Mouse (Mus musculus) adrenal gland, adult 2 months (tissue): ENCODE measurements at regions not wholly inside any gene's neighbourhood (a gene's known extent, or its start where the extent isn't known, plus 50 kb on each side); places are given as distances from the start of the nearest gene placed in this dataset.

ENCODE experiments used
- DNase-seq: peaks from one replicate; pipeline ENCODE4 v3.0.0; 2021

DNA sequence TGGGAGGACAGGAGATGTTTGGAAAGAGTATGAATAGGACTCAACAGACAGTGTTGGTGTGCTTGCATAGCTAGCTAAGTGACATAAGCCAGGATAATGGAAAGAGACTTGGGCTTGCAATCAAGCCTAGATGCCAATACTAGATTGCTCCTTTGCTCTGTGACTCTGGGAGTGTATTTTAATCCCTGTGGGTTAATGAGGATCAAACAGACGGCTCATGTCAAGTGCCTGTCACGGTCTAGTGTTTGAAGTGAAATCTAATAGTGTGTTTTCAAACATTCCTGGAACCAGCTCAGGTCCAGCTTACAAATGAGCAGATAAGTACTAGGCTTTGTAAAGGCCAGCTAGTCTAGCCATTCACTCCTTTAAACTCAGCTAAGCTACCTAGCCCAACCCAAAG, 64.1 kb upstream of the Ranbp3l start:
- no peak for DNase-seq

DNA sequence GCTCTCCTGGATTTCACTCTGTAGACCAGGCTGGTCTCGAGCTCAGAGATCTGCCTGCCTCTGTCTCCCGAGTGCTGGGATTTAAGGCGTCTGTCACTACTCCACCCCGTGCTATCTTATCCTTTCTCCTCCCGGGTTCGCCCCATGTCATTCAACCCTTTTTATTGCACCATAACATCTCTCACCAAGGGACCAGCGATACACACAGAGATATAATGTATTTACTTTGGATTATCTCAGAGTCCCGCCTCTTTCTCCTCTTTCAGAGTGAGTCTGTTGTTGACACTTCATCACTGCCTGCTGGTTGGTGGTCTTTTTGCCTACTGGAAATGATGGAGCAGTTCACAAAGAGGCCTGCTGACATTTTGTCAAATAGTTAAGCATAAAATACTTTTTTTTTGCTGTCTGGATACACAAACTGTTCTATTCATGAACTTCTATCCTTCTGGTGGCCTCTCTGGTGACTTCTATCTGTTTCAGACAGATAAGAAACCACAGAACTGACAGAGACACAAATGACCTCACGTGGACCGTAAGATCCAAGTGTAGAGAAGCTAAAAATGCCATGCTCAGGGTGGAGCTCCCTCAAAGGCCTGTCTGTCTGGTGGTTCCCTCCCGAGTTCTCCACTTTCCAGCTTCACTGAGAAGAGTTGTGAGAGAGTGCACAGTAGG, 70.1 kb upstream of the Ranbp3l start:
- no peak for DNase-seq

DNA sequence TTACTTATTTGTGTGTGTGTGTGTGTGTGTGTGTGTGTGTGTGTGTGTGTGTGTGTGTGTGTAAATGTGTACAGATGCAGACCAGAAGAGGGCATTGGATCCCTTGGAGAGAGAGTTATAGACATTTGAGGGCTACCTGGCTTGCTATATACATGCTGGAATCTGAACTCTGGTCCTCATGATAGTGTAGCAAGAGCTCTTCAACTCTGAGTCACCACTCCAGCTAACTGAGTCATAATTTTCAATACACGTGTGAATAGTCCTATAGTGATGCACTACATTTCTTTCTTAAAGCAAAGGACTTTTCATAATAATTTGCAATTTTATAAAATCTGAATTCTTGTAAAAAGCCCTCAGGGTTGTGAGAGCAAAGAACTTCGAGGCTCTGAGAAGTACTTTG, 70.9 kb upstream of the Ranbp3l start:
- no peak for DNase-seq

DNA sequence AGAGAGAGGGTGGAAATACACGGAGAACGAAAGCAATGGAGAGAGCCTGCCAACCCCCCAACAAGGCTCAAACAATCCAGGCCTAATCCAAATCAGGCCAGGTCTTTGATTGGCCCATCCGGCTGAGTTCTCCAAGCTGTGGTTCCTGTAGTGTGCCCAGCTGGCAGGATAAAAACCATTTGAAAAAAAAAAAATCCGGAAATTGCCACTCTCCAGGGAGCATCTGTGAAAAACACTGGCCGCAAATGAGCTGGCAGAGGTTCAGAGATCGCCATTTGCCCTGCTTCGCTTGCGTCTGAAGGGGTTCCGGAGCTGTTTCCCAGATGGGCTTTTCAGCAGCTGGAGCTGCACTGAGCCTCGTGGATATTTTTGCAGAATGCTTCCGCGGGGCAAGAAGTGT, 71.4 kb upstream of the Ranbp3l start:
- DNase-seq, result no peak

DNA sequence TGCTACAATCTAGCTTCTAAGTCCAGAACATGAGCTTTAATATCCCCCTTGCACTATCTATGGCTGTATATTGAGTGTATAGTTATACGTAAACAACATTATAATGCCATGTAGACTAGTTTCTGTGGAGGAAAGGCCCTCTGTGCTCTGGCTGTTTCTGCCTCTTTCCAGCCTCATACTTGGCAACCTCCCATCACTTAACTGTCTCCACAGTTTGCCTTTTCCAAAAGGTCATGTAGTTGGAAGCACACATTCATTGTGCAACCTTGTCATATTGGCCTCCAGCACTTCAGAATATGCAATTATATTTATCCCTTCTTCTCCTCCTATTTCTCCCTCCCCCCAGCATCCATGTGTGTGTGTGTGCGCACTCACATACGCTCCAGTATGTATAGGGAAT, 82.2 kb upstream of the Ranbp3l start:
- peak; percentile 17 for DNase-seq

DNA sequence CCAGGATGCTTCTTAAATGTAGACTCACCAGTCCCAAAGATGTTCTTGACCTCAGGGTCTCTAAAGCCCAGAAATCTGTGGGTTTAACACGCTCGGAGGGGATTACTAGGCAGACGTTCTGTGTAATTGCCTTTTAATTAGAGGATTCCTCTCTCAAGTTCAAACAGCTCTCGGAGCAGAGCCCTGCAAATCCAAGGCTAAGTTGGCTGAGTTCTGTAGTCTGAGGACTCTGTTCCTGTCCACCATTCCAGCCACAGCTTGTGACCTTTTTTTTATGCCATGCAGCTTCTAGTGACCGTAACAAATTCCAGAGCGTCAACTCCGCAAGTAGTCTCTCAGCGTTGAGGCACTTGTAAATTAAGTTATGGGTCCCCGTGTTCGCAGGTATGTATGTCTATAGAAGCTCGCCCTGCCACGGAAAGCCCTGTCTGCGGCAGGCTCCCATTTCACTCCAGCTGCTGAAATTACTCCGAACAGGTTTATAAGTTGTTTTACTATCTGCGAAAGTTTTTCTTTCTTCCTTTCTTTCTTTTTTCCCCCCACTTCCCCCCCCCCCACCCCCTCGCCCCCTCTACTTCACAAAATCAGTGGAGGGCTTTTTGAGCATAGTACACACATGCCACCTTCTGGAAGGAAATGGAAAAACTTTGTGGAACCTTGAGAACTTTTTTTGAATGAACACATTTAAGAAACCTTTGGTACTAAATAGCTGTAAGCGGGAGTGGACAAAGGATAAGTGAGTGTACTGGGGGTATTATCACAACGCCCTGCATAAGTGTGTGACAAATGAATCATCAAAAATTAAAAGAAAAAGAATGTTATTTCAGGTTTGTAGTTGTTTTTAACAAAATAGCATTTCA, 82.9 kb upstream of the Ranbp3l start:
- DNase-seq, result no peak

DNA sequence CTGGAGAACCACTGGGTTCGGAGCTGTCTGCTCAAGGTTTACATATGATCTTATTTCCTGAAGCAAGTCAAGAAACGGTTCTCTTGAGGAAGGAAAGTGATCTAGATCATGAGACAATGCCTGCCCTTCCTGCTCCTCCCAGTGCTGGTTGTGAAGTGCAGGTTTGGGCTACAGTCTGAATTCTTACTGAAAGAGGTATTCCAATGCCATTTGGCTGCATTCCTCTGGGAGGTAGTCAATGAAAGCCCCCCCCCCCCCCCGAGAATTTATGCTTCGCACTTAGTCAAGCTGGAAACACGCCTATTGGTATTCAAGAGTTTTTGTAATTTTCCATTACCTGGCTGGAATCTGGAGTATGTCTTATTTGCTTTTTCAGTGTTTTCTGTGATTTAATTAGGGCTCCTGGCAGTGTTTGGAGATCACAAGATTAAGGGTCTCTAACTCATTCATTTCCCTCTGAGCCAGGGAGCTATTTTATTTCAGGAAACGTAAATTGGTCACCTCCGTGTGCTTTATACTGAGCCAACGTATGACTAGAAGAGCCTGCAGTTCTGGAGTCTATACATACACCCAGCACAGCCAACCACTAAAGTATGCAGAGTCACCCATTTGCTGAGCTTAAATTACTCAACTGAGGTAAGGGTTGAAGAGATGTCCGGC, 84.7 kb upstream of the Ranbp3l start:
- no peak for DNase-seq

DNA sequence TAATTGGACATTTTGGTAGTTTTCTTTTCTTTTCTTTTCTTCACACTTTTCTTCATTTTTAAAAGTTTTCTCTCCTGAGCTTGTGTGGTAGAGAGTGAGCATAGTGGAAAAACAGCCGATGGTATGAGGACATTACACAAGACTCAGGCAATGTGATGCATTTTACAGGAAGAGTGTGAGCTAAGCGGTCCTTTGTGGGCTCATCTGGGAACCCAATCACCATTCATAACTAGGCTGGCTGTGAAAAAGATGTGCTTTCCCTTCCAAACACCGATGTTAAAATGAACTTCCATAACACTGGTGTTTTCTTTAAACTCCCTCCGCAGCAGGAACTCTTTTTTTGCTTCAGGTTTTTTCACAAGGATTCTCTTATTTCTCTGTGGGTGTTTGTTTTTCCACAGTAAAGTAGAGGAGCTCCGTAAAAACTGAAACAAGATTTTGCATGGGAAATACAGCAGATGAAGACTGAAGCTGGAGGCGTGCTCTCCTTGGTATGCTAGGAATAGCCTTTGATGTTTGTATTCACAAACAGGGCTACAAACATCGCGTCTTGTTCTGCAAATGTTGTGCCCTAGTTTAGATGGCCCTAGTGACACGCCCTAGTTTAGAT, 92.8 kb upstream of the Ranbp3l start:
- no peak for DNase-seq

DNA sequence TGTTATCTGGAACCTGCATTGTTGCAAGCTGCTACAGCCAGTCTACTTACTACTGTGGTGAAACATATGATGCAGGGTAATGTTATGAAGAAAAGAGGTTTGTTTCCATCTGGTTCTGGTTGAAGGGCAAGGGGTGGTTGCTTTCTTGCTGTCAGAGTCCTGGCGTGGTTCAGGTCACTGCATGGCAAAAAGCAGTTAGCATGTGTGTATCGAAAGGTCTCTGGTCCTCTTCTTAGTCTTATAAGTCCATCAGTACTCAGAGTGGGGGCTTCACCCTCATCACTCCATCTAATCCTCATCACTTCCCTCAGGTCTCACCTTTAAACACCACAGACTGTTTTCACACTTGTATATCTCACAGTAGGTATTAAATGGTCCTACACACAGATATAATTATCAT, 99.7 kb upstream of the Ranbp3l start:
- DNase-seq, result no peak

DNA sequence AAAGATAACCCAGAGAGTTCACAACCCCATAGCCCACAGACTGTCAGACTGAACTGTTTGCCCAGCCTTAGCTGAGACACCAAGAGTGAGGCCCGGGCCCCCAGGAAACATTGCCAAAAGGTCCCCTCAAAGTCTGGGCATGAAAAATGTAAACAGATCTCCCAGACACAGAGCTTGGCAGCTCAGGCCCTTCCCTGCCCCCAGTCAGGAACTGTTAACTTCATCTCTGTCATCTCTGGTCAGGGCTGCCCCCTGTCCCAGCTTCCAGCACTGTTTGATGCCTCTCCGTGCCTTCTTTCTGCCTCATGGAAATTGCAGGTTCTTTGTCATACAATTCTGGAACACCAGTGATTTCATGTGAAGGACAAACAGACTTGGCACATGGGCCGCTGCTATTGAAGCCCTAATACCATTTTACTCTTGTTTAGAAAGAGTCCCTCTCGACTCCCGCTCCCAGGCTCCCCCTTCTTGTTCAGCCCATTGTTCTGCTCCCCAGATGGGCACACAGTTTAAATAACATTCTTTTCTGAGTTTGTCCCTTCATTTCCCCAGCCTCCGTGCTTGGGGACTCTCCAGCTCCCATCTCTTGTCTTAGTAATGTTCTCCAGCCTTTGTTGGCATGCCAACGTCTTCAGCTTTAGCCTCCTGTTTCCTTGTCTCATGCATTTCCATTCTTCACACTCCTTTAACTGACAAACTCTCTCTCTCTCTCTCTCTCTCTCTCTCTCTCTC, 100.4 kb upstream of the Ranbp3l start:
- no peak for DNase-seq

DNA sequence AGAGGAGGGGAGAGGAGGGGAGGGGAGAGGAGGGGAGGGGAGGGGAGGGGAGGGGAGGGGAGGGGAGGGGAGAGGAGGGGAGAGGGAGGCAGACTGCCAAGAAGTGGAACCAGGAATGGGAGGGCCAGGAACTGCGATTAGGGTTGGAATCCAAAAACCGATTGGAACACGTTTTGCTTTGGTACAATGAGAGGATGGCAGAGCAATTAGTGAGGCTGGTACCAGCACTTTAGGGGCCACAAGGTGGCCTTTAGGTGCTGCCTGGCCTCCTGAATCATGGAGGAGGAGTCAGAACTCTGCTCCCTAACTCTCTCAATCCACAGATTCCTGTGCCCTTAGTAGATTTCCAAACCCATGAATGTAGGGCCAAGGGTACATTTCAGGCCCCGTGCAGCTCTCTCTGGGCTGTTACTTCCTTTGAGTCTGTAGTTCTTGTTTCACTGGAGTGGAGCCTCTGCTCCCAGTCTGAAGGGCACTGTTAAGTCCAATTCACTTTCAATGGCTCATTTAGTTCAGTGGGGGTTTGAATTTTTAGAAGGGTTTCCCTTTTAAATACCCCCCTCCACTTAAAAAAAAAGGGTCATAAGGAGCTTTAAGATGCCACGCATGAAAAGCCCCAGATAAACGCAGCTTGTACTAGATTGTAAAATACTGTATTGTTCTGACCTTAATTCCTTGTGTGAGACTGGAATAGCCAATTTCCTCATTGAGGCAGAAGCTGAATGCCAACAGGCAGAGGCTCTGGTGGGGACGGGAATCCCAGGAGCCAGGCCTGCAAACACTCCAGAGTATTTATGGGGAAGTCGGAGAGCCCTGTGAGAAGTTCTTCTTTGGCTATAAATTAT, 102.4 kb upstream of the Ranbp3l start:
- no peak for DNase-seq

DNA sequence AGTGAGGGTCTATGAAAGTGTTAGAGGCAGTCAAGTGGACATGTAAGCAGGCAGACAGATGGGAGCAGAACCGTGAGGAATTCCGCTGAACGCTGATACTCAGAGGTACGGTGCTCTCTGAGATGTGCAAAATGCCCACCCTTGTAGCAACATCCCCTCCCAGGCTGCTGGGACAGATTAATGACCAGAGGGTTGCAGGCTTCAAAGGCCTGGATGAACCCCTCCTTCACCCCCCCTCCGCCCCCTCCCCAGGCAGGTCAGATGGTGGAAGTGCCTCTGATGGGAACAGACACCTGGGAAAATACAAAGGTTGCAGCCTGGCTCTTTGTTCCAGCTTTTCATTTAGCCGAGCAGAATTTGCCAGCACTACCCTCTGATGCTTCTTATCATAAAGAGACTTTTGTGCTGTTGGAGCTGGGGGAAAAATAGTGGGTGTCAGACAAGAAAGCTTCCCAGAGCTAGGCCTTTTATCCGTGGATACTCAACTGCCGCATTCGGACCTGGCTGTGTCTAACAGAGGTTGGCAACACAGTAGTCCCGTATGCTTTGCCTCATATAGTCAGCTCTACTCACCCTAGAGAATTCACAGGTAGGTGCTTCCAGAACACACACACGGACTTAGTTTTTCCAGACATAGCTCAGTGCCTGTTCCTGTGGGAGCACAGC, 111.2 kb upstream of the Ranbp3l start:
- no peak for DNase-seq

DNA sequence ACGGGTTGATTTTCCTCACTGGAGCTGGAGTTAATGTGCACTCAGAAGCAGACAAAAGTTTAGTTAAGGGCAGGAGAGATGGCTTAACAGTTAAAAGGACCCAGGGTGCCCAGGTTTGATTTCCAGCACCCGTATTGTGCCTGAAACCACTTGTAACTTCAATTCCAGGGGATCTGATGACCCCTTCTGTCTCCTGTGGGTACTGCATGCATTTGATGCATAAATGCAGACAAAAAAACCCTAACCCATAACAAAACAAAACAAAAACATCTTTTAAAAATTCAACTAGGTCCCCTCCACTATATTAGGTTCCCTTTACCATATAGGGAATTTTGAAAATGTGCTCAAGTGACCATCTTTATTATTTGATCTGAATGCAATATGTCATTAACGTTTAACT, 112.2 kb upstream of the Ranbp3l start:
- no peak for DNase-seq

DNA sequence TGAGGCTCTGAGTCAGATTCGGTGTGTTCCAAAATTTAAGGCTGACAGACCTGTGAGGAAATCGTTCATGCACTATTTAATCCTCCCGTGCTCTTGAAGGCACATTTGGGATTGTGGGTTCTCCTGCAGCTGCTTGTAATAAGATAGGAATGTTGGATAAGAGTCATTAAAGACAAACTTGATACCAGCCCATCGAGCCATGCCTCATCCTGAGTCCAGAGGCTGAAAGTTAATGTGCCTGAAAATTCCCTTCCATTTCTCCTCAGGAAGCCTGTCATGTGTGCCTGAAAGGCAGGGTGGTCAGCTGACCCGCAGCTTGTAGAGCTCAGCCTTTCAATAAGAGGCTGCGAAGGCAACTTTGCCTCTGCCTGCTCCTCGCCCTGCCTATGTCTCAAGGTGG, 113.4 kb upstream of the Ranbp3l start:
- no peak for DNase-seq

DNA sequence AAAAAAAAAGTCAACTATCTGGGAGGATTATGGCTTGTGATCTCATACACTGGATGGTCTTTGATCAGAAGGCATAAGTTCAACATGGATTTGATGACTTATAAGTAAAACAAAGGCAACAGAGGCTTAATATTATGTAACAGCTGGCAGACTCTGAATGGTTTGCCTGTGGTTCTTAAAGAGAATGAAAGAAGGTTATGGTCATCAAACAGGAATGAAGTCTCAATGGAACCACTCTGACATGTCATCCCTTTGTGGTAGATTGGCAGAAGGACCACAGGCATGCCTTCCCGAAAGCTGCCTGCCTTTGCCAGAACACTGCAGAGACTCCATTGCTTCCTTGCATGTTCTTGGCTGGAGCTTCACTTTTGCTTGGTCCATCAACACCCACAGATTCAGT, 116.8 kb upstream of the Ranbp3l start:
- no peak for DNase-seq

DNA sequence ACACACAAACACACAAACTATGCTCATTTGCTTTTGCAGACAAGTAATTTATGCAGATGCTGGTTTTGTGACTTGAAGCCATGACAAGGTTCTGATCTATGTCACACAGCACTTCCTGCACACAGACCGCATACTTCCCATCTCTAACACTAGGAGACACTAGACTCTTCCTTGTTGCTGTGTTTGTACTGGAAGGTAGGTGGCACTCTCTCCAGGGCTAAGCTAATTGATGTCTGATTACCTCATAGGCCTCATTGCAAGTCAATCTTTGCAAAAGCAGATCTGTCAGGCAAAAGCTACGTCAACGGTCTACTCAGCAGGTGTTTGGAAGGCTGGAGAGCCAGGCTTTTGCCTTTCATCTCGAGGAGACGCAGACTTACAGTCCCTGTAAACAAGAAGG, 118.3 kb upstream of the Ranbp3l start:
- DNase-seq, result peak; percentile 2

DNA sequence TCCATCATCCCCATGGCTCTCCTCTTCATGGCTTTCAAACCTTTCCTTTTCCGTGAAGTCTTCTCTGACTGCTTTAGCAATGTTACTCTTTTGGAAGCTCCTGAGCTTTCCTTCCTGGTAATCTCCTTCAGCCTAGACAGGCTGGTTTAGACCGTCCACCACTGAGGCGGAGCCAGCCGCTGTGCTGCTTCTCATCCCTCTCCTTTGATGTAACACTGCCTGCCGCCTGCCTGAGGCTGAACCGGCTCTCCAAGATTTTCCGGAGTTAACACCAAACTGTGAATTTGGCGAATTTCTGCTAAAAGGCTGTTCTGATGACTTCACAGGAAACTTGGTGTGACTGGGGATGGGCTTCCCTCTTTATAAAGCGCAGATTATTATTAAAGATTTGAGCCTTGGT, 125.6 kb upstream of the Ranbp3l start:
- DNase-seq, result no peak

DNA sequence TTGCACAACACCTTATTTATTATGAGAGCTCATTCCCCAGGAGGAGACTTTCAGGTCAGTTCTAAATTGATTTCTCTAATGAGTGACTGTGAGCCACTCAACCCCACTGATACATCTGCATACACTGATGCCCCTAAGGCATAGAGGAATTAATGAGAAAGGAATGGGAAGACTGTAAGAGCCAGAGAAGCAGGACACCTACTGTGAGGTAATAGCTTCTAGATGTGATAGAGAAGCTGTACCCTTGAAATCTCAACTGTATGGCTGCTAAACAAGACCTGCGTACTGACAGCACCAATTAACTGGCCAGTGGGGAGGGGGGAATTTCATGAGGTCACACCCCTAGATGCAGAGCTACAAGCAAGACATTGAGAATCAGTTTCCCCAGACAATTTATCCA, 128.3 kb upstream of the Ranbp3l start:
- DNase-seq, result no peak

DNA sequence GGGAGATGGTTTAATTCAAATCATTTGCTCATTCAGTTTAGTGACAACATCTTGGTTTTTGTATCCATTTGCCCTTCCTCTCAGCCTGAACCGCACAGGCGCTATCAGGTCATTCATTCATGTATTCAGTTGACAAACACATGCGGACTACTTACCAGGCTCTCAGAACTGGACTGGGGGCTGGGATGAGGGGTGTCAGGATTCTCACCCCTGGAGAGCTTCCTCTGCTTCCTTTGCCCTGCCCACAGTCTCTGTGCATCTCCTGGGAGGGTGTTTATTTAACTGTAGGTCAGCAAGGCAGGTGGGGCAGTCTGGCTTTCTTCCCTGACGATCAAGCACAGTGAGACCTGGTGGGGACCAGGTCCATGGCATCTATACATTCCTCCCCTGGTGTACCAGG, 123.6 kb upstream of the Slc1a3 start:
- no peak for DNase-seq

DNA sequence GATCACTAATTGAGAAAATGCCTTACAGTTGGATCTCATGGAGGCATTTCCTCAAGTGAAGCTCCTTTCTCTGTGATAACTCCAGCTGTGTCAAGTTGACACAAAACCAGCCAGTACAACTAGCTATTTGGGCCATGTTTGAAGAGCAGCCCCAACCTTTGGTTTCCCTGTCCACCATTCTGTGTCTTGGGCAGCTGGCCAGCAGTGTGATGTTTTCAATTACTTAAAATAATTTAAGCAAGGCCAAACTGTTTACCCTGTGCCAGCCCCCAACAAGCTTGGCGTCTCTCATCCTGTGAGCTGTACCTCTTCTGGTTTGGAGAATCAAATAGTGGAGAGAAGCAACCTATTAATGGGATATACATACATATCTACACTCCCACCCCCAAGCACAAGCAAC, 122.4 kb upstream of the Slc1a3 start:
- no peak for DNase-seq
